Mouse (Mus musculus): ENCODE results near the gene Upp2.

Gene Upp2

DNA sequence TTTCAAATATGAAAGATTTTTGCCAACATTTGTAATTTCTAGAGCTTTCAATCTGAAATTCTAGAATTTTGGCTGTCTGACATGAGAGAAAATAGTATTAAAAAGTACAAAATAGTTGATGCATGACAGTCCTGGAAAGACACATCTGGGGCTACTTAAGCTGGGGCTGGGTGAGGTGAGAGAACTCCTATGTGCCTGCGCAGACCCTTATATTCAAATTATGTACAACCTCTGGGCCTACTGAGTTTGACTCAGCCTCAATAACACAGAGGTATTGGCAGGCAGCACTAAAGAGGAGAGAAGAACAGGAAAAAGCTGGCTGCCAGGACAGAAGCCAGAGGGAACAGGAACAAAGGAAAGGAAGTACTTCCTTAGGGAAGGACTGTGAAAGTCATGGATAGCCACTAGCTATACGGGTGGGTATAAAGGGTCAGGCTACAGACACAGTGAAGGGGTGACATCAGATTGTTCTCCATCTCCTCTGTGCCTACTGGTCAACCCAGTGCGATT is 211.9 kb downstream of the Upp2 start:
- DNase-seq, result no peak

DNA sequence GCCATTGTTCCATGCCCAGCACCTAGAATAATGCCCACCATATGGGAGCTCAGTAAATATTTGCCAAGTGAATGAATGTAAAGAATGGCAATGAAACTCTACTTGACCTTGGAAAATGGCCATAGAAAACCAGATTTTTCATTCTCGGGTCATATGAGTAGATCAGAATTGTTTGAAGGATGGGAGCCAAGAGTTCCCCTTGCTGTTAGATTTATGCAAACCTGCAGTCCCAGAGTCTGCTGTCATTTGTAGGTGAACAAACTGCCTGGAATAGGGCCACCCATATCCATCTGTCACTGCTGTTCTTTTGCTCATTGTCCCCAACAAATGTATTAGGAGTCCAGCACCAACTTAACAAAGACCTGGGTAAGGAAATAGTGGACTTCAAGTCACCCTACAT is 216.4 kb downstream of the Upp2 start:
- DNase-seq, result peak; percentile 78

DNA sequence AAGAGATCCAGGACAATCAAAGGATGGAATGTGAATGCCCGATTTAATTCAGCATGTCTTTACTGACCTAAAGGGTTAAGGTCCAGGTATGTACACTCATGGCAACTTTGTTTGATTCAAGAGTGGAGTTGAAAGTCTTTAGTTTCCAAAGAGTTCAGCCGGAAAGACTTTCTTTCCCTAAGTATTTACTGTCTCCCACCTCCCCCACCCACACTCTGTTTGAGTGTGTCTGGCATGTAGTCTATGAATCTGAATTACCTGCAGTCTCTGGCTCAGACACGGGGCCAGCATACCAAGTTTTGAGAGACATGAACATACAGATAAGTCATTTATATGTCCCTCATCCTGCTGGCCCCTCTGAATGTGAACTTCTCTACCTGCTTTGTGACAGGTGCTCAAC is 219.1 kb downstream of the Upp2 start:
- DNase-seq, result no peak

DNA sequence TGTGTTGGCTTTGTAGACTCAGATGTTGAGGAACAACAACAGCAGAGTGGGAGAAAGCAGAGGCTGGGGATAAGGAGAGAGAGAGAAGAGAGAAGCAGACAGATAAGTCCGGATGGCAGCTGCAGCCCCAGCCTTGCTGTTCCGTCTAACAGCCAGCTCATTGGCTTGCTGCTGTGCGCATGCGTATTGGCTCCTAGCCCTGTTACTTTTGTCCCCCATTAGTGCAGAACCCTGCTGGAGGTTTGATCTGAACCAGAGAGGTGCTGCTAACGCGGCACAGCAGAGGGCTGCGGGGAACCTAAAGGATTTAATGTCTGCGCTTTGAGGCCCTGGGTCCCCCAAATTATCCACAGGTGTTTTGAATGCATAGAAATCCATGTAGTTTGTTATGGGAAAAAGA is 219.6 kb downstream of the Upp2 start:
- no peak for DNase-seq

DNA sequence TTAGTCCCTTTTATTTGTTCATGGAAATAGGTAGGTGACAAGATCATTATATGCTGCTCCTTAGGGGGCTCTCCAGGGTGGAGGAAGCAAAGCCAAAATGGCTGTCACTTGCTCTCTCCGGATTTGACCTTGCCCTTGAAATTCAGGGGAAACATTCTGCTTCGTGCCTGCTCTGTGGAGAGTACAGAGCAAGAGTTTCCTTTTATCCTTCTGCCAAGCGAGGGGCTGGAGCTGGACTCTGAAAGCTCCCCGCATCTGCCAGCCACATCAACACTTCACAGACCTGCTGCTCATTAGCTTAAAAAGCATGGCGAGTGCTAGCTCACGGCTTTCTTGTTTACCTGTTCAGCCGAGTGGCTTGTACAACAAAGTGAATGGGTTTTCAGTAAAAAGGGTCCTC is 220.3 kb downstream of the Upp2 start:
- no peak for DNase-seq

DNA sequence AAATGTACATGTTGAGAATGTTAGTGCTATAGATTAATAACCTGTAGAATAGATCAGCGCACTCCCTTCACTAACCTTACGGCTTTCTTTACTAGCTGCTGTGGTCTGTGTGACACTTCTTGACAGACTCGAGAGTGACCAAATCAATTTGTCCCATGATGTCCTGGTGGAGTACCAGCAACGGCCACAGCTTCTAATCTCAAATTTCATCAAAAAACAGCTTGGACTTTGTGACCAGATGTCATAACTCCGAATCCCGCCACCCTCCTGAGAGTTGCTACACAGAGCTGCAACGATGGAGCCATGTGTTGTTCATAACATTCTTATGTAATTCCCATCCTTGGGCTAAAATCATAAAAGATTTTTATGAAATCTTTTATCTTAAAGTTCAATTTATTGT is 222.8 kb downstream of the Upp2 start:
- no peak for DNase-seq

DNA sequence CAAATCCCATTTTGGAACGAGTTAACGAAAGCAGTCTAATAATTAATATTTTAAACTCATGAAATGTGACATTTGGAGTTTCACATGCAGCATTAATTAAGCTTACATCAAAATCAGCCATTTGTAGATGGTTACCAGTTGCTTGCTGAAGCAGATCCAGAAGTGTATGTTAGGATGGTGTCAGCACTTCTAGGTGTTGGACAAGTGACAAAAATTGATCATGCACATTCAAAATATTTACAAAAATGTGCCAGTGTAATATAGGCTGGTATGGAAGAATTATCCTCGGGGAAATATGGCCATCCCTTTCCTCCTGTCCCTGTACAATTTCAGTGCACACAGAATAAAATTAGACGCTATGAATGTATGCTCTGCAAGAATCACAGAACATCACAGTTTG is 223.3 kb downstream of the Upp2 start:
- DNase-seq, result no peak

DNA sequence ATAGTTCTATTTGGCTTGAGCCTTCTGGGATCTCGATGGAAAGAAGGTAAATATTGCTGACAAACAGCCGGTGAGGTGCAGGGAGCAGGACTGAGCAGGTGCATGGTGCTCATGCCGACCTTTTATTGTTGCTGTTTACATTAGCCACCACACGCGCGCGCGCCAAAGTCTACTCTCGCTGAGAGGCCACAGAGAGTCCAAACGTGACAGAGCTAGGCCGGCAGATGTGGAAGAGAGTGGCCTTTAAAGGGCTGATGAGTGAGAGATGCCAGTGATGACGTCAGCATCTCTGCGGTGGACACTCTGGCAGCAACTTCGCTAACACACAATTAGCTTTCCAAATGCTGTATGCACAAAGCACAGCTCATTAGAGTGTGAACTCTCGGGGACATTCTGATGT is 227.4 kb downstream of the Upp2 start:
- DNase-seq, result no peak

DNA sequence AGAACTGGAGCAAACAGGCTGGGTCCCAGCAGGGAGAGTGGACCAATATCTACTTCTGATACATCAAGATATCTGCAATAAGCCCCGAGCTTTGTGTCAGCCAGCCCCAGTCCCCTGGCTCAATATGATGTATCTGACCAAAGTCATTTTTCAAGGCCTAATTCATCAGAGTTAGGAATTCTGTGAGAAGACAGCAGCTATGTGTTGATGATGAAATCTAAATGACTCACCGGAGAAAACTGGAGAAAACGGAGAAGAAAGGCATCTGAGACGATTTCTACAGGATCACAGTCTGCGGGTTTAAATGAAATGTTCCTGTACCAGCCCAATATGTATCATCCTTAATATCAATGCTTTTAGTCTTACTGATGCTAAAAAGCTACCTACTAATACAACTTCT is 228.3 kb downstream of the Upp2 start:
- no peak for DNase-seq

DNA sequence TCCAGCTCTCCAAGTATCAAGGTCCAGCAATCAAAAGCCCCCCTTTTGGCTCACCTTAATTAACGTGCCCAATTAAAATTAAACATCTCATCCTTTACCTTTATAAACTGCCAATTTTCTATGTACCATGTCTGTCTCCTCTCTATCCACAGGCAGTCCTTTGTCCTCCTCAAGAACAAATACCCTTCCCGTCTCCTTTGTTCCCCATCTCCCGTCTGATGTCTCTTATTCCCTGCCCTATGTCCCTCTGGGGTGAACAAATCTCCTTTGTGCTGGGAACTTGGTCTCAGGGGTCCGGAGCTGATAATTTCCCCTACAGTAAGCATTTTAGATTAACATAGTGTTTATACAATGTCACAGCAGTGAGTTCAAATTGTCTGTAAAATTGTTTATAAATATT is 230.4 kb downstream of the Upp2 start:
- no peak for DNase-seq

DNA sequence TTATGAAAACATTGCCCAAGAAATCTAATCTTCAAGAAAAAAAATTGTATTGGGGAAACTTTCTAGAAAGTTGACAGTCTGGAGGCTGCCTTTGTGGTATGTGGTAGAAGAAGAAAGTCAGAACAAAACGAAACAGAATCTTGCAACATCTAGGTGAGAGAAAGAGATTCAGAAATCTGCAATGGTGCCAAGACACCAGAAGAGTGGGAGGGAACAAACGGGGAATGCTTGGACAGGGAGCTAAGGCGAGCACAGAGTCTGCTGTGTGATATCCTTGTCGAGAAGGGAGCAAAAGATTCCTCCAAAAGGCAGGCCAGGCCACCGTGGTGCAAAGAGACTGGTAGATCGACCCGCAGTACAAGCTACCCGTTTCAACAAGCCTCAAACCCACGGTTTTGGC is 232.0 kb downstream of the Upp2 start:
- DNase-seq, result no peak

DNA sequence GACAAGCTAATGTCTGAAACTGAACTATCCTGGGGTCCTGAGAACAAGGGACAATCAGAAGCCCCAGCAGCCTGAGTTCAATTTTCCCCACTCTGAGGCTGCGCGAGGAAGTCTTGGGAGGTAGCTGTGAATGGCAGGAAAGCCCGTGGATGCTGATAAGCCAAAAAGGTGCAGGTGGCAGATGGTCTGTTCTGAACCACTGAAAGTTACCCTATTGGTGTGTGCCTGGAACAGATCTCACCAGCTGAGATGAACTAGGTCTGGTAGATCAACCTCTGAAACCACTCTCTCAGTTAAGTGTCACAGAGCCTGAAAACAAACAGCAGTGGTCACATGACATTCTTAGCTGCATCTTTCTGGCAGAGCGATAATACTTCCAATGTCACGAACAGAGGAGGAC is 232.5 kb downstream of the Upp2 start:
- no peak for DNase-seq

DNA sequence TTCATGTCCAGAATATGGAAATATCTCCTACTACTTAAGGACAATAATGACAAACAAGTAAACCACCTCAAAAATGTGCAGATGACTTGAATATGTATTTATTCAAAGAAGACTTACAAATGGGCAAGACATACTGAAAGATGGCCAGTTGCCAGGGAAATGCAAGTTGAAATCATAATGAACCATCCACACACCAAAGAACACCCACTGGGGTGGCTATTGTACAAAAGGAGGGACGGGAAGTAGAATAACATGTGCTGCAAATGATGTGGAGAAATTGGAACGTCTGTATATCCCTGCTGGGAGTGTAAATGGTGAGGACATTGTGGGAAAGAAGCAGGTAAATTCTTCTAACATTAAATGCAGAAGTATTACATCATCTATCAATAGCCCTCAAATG is 245.8 kb downstream of the Upp2 start:
- no peak for DNase-seq

DNA sequence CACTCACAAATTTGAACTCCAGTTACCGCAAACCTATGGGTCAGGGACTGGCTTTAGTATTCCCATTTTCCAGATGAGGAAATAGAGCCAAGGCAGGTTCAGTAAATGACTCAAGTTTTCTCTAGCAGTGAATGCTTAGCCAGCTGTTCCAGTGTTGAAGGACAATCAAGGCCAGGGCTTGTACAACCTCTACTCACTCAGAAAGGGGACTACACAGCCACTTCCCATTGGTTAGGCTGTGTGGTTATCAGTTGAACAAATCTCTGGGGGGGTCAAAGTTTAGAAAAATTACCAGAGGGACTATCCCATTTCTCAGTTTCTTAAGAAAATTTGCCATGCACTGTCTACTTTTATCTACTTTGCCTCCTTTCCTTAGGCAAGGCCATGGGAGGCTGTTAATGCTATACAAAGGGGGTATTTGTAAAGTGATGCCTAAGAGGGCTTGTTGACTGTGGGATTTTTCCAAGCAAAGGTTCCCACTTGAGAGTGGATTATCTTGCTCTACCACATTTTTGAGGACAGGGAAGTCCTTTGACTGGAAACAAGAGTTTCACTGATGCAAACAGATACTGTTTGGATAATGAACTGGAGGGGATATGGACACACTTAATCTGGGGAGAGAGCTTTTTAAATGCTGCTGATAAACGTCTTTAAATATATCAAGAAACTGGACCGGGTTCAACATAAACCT is 262.0 kb downstream of the Upp2 start:
- no peak for DNase-seq

DNA sequence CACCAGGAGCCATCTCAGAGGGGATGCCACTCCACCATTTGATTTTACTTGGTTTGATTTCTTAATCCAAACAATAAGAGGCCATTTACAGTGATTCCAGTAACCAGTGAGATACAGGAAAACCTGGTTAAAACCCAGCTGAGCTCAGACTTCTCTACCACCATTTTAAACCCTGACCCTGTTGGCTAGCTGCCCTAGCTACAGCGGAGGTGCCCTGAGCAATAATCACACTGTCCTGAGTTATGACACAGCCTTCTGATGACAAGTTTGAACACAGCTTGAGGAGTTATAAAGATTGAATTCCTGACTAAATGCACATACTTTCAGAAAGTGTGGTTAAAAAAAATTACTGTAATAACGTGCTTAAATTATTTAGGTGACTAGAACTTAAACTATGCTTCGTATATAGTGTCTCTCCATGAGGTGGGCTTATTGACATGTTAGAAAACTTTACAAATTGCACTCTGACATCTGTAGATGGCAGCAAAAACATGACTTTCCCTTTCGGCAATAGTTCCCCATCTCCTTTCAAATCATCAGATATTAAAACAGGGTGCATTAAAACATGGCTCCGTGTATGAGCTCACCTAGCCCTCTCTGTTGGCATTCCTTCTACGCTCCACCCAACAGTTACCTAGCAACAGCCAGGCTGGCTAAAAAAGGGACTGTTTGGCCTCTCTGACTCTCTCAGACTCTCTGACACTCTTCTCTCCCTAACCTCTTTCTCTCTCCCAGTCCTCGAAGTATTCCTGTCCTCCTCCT is 263.1 kb downstream of the Upp2 start:
- peak; percentile 3 for DNase-seq

DNA sequence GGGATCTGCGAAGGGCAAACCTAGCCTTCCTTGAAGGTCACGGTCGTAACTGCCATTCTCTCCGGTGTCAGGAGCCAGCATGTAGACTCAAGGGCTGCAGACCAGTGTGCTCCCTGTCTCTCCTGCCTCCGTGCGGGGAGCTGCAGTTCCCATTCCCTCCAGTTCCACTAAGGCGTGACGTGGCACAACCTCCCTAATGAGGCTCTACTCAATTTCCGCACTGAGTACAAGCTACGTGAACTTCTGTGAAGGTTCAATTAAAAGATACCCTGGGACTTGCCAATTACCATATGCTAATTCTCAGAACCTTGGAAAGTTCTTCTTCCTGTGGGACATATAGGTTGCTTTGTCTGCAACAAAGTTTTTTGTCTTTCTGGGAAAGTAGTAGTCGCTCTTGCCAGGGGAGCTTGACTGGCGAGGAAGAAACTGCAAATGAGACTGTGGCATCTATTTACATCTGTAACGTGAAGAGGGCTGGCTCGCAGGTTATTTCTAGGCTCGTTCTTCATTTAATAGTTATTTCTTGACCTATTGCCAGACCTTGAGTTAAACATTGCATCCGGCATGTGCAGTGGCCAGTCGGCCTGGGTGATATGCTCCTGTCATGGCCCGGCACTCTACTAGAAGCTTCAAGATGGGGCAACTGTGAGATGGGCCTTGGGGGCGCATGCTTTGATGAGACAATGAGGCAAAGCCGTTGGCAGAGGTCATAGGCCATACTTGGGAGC is 265.3 kb downstream of the Upp2 start:
- no peak for DNase-seq

DNA sequence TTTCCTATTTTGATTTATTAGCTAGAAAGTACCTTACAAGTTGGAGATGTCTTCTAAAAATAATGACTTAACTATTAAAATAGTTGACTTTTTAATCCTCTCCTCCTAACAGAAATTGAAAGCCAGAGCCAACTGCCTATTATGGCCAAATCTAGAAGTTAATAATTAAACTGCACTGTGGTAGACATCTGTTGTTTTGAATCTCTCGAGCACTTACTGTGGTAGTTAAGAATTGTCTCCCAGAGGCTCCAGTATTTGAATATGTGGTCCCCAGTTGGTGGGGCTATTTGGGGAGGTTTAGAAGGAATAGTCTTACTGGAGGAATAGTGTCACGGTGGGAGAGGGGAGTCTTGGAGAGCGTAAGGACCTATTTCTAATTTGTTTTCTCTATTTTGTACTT is 273.9 kb downstream of the Upp2 start:
- no peak for DNase-seq

DNA sequence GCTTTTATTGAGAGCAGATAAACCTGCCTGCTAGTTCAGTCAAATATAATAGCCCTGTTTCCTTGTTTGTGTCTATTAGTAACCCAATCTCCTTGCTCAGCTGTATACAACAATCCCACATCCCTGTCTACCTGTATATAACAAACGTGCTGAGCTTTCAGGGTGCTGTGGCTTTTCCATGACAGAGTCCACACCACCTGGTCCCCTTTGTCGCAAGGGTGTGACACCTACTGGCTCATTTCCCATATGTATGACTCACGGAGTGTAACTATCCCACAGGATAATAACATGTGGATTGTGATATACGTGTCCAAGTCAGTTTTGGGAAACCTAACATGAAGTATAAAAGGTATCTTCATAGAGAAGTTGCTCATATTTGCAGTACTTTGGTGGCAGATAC is 275.3 kb downstream of the Upp2 start:
- DNase-seq, result no peak
